Mouse (Mus musculus) gastrocnemius, postnatal 14 days (tissue): Measurements from ENCODE around the gene Hint1. TPM values are rescaled to one million over a fixed set of nuclear protein-coding genes. Genes with fewer than 3 reads are reported as not detected.
A peak's percentile ranks its signal among the peaks of the same experiment; 100 is the strongest.
"Not testable (repeated sequence)": the region's sequence is repeated elsewhere in the genome, so short reads cannot be mapped to it uniquely, and the experiment has no call there.

Source experiments
- DNase-seq: peaks from one replicate; pipeline ENCODE4 v3.0.0; 2021; ENCODE audit warnings: mixed read lengths
- intact Hi-C: fragments of 180-260 bp; cut with DNase I; formaldehyde crosslinking; loops from one replicate; pipeline ENCODE4 v1.15.1; 2025; ENCODE audit warnings: low total_unique reads
- long read RNA-seq, 2 experiments: library from polyadenylated mRNA; stranded (forward); transcript quantifications; one replicate each; pipeline ENCODE4 v2.0.0; 2021
- total RNA-seq, 2 experiments: library from RNA; stranded (reverse); gene quantifications; 2 replicates each; pipeline ENCODE4 v1.2.3; 2021

Hint1 gene
- 100 to 1,000 TPM; 192 to 195 TPM for total RNA-seq
- long read RNA-seq, experiment 1, transcript Hint1-201 (3 exons, 636 nt) = major isoform, 118 of 124 reads
- long read RNA-seq, experiment 1, partial matches to known transcripts = 1 of 124 reads
- long read RNA-seq, experiment 1, other reads (novel, unspliced or antisense) = 5 of 124 reads
- long read RNA-seq, experiment 2, transcript Hint1-201 (3 exons, 636 nt) = major isoform, 155 of 162 reads
- long read RNA-seq, experiment 2, partial matches to known transcripts = 4 of 162 reads
- long read RNA-seq, experiment 2, other reads (novel, unspliced or antisense) = 3 of 162 reads

DNA sequence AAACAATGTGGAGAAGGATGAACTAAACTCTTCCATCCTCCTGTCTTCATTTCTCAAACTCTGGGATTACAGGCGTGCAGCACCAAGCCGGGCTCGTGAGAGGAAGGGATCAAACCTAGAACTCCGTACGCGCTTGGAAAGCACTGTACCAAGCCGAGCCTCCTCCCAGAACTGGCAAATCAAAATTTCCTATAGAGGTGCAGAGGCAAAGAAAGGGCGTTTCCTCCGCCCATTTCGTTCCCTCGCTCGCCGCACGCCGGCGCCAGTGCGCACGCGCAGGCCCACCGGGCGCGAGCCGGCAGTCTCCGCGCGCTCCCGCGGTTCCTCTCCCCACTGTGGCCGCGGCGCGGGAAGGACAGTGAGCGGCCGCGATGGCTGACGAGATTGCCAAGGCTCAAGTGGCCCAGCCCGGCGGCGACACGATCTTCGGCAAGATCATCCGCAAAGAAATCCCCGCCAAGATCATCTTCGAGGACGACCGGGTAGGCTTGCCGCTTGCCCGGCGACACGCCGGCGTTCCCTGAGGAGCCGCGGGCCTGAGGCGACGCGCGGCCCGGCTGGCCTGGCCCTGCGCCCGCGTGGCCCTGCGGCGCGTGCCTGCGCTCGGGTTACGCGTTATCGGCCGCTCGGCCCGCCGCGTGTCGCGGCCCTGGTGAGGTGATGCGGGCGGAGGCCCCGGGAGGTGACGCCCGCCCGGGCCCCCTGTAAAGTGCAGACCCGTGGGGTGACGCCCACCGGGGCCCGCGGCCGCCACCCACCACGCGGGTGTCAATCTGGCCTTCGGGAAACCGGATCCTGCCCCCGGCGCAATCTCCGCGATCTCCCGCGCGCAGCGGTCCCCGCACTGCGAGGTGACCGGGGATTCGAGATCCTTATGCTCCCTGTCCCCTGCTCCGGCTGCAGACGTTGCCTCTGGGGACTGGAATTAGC, at the start of gene Hint1:
TSS of gene Hint1 (plus strand) at position 265 of the 930 bp plus-strand sequence.
- intact Hi-C loops = no loop called here
- peak; percentile 91 for DNase-seq

DNA sequence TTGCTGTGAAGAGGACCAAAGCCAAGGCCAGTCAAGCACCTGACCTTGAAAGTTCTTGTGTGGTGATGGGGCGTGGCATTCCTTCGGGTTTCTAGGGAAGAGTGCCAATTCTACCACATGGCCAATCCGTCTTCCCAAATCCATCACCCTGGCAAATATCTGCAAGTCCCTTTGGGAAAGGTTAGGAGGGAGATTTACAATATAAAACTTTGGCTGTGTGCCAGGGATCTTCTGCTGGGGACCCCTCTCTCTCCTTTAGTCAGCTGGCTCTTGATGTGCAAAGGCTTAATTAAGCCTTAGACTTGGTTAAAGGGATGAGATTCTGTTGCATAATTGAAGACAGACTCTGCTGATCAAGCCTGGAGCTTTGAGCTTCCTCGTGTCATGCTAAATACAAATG, 48.7 kb upstream of the Hint1 start:
- no peak for DNase-seq
- intact Hi-C loops = no loop called here

DNA sequence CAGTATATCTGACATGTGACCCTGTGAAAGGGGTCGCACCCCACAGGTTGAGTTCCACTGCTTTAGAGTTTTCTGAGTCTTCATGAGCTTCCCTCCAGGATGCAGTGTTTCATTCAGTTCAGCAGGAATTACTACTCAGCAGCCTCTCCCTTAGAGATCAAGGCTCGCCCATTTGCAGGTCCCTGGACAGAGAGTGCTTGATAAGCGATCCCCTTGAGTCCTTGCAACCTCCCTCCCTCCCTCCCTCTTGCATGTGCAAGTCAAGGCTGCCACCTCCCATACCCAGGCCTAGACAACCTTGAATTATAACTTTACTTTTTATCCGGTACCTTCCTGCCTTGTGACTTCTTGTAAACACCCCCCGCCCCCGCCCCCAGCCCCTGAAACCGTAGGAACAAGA, 46.7 kb upstream of the Hint1 start:
- DNase-seq = no peak
- intact Hi-C loops = no loop called here

DNA sequence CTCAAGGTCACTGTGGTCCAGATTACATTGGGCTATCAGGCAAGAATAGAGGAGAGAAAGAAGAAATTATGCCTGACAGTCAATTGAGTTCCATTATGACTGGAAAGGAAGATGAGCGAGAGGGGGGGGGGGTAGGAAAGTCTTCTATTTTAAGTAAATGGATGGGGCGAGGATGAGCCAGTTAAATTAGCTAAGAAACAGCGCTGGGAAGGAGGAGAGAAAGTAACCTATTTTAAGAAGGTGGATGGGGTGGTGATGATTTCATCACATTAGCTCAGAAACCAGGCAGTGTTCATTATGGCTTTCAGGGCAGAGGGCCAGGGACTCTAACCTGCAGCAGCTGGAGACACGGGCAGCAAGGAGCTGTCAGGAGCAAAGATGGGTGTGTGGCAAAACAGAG, 42.7 kb upstream of the Hint1 start:
- no peak for DNase-seq
- intact Hi-C loops = no loop called here

DNA sequence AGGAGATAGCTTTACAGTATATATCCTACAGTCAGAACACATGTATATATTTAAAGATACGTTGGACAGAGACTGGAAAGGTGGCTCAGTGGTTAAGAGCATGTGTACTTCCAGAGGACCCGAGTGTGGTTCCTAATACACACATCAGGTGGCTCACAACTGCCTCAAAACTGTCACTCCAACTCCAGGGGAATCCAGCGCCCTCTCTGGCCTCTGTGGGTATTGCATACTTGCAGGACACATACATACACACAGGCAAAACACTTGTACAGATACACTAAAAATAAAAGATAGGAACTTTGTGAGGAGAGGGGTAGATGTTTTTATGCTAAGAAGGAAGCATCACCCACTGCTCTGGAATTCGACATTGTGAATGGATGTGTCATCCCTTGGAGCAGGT, 40.4 kb upstream of the Hint1 start:
- DNase-seq = no peak
- intact Hi-C loops = no loop called here

DNA sequence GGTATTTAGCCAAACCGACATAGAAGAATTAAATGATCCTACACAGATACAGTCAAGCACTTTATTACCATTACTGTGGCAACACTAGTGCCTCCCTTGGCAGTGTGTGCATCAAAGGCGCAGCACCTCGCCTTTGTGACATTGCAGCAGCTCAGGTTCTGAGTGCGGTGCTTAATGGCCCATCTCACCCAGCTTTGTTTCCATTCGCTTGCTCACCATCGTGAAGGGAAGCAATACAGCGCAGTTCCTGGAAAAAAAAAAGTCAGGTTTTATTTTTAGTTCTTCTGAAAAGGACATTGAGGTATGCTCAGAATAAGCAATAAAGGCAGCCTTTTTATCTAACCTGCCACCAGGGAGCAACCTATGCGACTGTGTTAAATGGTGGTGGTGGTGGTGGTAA, 39.4 kb upstream of the Hint1 start:
- intact Hi-C loops = no loop called here
- no peak for DNase-seq

DNA sequence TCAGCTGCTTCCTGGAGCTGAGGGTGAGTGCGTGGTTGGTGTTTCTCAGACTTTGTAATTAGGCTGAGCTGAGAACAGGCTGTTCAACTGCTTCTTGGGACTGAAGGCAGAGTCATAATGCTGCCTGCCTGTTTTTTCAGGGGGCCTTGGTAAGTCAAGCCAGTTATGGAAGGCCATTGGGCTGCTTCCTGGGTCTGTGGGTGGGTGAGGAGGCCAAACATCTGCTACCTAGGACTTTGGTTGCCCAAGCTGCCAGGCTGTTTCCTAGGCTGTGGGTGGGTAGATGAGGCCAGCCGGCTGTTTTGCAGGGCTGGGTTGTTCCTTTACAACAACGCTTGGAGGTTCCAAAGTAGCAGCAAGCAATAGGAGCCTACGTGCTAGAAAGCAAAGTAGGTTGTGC, 32.4 kb upstream of the Hint1 start:
- intact Hi-C loops = no loop called here
- DNase-seq = no peak

DNA sequence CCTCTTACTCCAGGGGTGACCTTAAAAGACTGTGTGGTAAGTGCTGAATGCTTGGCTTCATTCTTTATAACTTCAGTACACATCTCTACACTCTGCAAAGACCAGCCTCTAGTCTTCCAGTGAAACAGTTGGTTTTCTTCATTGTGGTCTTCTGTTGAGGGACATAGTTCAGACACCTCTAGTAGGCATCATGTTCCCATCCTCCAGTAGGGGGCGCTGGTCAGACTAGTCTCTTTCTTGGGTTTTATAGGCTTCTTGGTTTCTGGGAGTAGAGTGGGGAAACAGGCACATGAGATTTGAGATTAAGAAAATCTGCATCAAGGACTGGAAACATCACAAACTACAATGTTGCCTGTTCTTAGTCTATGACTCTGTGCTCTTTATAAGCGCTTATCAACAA, 31.6 kb upstream of the Hint1 start:
- no peak for DNase-seq
- intact Hi-C loops = no loop called here

DNA sequence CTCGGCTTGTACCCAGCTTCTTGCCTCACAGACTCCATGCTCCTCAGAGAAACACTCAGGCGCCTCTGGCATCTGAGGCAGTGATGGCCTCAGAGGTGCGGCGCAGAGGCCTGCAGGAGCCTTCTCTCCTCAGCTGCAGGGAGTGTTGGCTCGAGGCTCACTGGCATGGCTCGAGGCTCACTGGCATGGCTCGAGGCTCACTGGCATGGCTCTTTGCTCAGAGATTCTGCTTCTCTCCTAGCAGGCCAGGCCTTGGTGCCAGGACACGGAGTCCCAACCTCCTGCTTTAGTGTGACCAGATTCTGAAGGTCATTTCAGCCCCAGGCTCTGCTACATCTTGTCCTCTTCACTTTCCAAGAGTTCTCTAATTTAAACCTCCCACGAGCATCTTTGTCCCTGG, 30.1 kb upstream of the Hint1 start:
- DNase-seq = peak; percentile 66
- intact Hi-C loops = no loop called here

DNA sequence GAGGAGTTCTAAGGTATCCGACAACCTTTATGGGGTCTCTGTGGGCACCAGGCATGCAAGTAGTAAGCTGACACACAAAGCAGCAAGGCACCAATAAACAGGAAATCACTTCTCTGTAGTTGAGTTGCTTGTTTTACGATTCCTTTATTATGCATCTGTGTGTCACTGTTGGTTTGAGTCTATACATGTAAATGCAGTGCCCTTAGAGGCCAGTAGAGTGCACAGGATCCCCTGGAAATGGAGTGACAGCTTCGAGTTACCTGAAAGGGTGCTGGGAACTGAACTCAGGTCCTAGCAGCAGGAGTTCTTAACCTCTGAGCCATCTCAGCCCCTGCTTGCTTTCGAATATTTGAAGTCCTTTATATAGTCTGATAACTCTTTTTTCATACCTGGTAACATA, 26.5 kb upstream of the Hint1 start:
- intact Hi-C loops = no loop called here
- DNase-seq = no peak

DNA sequence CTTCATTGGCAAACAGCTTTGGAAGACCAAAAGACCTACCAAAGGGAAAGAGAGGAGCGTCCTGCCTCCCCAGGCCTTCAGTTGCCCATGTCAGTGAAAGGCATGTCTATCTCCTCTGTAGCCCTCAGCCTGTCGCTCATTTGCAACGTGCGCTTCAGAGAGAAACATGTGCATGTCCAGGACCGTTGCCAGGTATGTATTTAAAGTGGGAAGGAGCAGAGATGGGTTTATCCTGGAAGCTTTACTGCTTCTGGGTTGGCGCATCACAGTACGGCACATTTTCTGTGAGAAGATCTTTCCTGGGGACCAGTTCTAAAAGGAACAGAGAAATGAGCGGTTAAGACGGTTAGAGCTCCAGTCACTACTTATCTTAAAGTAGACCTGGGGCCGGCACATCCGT, 25.3 kb upstream of the Hint1 start:
- DNase-seq = no peak
- intact Hi-C loops = no loop called here

DNA sequence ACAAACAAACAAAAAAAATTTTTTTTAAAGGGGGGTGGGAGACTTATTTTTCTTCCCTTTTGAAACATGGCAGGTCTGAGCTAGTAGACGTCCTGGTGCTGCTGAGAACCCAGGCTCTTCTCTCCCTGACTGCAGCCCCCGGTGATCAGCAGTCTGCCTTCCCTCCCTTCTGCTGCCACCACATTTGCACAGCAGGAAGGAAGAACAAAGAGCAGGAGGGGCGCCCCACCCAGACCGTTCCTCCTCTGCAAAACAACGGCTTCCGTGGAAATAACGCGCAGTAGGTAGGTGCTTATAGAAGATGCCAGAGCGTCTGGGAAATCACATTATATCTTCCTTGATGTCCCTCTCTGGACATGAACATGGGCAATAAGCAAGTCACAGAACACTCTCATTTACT, 21.8 kb upstream of the Hint1 start:
- intact Hi-C loops = no loop called here
- DNase-seq = no peak

DNA sequence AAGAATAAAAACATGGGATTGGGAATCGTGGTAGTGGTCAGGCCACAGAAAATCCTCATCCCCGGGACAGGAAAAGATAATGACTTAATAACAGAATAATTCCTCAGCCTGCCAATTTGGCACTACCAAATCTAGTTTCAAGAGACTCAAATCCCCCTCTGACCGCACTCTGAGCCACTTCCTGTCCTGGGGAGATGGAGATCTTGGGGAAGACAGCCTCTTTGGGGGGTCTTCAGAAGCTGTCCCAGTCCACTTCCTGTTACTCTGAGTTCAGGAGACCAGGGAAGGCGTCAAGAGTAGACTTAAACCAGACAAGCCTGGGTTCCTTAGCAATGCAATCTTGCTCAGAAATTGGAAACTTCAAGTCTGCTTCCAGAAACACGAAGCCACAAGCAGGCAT, 21.2 kb upstream of the Hint1 start:
- intact Hi-C loops = no loop called here

DNA sequence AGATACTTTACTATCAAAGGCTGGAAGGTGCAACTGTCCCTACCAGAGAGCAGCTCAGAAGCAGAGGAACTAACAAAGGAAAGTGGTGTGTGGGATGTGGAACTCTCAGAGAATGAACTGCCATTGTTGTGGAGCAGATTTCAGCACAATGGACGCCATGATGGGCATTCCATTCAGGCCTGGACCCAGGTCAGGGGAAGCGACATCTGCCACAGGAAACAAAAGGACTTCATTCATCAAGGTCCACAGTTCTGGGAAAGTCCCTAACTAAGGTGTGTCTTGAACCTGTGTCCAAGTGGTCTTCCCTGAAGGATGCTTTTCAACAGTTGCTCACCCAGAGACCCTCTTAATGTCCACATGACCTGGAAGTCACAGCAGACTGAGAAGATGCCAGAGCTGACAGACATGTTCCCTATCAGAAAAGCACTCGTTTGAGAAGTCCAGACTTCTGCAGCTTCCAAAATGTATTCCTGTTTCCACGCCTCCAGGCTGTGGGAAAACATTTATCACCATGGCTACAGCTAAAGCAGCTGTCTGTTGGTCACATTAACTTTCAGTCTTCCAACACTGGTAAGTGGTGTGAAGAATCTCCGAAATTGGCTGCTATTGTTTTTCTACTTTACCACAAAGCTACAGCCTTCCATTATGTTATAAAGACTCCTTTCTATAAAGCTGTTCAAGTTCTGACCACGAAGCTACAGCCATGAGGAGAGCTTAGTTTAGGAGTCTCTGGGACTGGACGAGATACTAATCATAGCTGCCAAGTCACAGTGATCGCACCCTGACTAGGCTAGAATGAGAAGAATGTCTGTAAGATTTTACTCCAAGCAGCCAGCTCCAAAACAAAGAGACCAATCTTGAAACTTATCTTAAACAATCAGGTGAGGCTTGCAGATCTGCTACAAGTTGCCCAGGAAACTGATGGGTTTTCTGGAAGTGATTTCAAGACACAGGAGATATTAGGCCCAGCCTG, 20.4 kb upstream of the Hint1 start:
- no peak for DNase-seq

More for the DNA sequence above, 21.2 kb upstream of the Hint1 start:
- DNase-seq = no peak

DNA sequence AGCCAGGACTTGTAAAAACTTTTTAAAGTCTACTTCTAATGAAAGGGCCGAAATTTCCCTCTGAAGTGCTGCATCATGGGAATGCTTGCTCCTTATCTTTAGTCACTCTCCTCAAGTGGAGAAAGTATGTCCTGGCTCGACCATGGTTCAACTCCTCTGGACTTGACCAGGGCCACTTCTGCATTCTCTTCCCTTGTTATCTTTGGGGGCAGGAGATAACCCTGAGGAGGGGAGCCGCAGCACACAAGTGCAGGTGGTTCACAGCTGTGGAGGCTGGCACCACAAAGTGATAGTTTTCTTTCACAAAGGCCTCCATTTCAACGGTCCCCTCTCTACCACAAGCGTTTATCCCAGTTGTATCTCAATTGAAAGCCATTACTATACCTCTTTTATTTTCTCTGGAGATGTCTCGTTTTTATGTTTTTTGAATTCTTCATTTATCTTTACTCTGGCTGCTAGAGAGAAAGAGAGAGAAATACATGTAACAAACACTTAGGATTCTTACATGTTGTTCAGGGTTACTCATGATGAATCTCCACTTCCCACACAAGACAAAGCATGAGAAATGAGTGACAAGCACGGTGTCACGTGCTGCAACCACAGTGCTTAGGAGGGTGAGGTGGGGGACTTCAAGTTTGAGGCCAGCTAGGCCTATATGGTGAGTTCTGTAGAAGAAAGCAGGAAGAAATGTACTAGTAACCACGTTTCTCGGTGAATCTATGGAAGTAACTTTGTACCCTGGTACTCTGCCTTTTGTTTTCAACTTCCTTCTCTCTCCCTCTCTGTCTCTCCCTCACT, 16.0 kb upstream of the Hint1 start:
- DNase-seq = no peak
- intact Hi-C loops = no loop called here

More for the DNA sequence above, 20.4 kb upstream of the Hint1 start:
- intact Hi-C loops = no loop called here

DNA sequence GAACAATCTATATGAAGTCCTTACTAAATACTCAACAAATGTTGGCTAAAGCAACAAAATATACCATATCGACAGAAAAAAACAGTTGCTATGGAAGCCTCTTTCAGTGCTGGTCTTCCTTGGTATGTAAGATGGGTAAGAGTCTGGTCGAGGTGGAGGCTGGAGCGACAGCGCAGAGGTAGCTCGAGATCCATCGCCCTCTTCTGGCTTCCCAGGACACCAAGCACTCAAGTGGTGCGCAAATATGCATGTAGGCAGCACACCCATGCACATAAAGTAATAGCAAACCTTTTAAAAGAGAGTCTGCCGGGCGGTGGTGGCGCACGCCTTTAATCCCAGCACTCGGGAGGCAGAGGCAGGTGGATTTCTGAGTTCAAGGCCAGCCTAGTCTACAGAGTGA, 14.5 kb upstream of the Hint1 start:
- intact Hi-C loops = no loop called here
- DNase-seq = no peak

DNA sequence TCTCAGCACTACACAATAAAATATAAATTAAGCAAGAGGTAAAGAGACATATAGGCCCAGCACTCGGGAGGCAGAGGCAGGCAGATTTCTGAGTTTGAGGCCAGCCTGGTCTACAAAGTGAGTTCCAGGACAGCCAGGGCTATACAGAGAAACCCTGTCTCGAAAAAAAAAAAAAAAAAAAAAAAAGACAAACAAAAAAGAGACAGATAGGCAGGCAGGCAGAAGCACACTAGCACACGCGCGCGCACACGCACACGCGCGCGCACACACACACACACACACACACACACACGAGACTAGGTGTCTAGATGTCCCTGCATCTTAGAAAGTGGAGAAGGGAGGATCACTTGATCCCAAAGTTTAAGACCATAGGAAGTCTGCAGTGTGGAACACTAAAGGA, 7.3 kb upstream of the Hint1 start:
- intact Hi-C loops, DNase-seq: not testable (repeated sequence)

DNA sequence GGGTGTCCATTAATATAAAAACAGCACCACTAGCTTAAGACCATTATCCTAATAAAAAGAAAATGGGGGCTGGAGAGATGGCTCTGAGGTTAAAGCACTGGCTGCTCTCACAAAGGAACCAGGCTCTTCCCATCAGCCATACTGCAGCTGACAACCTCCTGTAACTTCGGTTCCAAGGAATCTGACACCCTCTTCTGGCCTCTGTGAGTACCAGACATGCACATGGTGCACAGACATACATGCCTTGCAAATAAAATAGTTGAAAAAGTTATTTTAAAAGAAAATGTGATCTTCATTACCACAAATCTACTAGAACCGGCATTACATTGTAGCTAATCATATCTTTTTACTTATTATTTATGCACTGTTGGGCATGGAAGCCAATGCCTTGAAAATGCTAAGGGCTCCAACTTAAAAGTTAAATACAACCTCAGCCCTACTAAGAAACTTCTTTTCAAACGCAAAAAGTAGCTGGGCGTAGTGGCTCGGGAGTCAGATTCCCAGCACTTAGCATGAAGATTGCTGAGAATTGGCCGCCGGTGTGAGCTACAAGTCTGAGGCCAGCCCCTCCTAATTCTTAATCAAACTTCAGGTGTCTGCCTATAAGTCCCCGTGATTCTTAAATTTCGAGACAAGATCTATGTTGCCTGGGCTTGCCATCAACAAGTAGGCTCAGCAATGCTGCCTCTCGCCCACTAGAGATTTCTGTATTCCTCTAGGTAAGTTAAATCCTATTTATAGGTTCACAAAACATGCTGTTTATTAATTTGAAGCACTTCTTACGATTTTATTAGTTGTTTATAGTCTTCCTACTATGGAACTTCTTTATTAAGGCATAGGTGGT, 6.6 kb upstream of the Hint1 start:
- DNase-seq = no peak
- intact Hi-C loops = loop anchor here (5.0 kb wide), 1 partner anchor 157 kb away; no protein-coding TSS in a partner anchor
